Mouse (Mus musculus): Measurements from ENCODE around the gene Ppp2r5c.

The Ppp2r5c gene

DNA sequence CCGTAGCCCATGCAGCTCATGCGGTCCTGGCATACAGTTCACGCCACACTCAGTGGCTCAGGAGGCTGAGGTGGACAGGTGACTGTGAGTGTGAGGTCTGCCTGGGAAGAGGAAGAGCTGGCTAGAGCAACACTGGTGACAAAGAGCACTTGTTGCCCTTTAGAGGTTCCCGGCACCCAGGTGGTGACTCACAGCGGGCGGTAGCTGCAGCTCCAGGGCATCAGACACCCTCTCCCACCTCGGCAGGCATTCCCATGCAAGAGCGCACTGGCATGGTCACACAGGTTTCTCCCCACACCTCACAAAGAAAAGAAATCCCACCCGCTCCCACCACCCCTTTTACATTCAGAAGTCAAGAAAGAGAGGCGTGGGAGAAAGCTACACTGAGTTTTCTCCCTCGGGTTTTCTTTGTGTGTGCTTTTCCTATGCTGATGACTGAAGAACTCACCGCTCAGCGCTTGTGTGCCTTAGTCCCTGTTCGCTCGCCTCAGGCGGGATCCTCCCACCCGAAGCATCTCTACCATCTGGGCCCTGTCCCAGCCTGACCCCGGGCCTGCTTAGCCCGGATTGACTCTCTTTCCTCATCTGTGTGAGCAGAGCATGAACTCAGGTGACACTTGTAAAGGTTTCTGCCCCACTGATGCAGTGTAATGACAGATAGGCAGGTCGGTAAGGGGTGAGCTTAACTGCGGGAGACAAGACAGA is 108.8 kb downstream of the Ppp2r5c start:
- no peak for DNase-seq (ENCODE audit: low spot score in 2 of 2)

DNA sequence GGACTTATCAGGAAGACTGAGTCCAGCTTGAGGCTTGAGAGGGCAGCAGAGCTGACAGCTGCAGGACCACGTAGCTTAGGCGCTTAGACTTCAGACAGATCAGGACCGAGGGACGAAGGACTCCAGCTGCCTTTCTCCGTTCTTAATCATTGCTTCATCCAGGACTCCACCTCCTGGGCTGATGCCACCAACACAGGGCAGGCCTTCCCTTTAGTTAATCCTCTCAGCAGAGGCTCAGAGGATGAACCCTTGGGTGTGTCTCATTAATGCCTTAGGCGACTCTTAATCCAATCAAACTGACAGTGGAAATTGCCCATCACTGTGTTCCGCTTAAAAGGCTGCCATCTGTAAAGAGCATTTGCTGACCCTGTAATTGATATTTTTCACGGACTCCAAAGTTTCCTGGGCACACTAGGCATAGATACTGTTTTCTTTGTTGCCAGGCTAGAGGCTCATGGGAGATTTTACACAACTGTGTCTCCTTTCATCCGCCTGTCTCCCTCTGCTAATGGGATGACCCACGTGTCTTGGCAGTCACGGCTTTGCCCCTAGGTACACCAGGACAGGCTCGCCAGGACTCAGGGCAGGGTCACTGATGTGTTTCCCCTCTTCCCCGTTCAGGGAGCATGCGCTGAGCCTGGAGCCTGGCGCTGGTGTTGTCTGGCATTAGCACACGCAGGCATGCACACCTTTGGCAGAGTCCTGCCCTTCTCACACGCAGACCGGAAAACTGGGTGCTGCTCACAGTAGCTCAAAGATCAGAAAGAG is 110.1 kb downstream of the Ppp2r5c start:
- DNase-seq (ENCODE audit: low spot score in 2 of 2): peak; percentile 38 to 68

DNA sequence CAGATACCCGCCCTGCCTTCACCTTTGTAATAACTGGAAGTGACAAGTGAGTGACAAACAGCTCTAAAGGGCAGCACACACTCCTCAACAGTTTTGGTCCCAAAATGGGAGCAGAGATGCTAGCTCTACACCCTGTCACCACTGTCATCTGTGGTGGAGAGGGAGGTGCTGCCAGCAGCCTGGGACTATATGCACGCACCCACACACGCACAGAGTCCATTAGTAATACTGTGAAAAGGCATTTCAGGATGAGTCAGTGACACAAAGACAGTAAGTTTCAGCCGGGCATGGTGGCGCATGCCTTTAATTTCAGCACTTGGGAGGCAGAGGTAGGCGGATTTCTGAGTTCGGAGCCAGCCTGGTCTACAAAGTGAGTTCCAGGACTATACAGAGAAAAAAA is 111.3 kb downstream of the Ppp2r5c start:
- no peak for DNase-seq (ENCODE audit: low spot score in 2 of 2)

DNA sequence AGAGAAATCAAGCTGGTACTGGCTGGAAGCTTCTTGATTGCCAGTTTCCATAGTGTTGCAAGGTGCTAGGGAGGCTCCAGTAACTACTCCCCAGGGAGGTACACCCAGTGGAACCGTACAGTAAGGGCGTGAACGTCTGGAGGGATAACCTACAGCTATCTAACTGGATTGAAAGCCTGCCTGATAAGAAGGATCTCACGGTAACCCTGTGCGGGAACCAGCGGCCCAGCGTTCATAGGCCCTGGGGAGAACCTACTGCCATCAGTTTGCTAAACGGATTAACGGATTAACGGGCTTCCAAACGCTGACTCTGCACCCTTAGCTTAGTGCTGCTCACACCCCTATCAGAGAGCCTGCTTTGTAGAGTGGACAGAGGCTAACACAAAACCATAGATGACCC is 116.5 kb downstream of the Ppp2r5c start:
- no peak for DNase-seq (ENCODE audit: low spot score in 2 of 2)

DNA sequence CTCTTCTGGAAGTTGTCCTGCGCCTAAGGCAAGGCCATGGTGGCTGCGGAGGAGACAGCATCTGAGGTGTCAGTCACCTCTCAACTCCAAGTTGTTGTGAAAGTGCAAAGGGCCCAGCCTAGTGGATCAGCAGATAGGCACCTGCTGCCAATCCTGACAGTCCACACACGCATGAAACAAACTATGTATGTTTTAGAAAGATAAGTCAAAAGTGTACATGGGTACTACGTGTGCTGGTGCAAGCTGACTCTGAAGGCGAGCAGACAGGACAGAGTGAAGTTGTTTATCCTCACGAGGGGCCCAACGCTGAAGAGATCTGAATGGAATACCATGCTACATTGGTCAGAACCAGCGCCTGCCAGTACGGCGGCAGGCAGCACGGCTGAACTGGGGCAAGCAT is 117.9 kb downstream of the Ppp2r5c start:
- DNase-seq (ENCODE audit: low spot score in 2 of 2): no peak

DNA sequence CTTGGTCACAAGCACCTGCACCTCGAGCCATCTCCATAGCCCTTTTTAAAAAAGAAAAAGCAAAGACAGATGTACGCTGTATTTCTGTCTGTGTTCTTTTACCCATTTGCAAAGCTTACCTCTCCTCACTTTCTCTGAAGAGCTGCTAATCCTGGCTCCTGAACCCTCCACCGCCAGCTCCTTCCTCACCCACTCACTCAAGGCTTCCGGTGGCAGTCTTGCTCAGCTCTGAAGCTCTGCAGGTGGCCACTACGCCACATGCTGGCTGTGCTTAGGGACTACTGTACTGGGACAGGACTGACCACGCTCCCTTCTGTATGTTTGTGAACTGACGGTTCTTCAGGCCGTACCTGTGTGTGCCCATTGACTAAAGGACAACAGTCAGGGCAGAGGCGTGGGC is 119.4 kb downstream of the Ppp2r5c start:
- DNase-seq (ENCODE audit: low spot score in 2 of 2): no peak

- no peak for DNase-seq (ENCODE audit: low spot score in 2 of 2)
Measured at GRCm38 (mm10) chr12:110571050-110571449, 124.1 kb downstream of the Ppp2r5c start.

- no peak for DNase-seq (ENCODE audit: low spot score in 2 of 2)
Measured at GRCm38 (mm10) chr12:110572351-110572750, 125.4 kb downstream of the Ppp2r5c start.

DNA sequence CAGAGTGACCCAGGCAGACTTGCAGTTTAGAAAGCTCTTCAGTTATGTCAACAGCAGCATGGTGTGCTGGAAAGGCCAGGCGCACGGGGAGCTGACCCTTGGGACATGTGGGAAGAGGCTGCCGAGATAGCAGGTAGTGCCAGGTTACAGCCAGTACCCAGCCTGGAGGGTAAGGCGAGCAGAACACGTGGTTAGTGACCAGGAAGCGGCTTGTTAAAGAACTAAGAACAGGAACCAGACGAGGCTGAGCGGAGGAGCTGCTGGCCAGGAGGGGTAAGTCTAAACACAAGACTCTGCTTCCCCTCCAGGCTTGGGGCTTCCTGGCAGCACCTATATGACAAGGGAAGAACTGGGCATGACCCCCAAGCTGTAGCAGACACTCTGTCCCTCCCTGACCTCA is 126.7 kb downstream of the Ppp2r5c start:
- no peak for DNase-seq (ENCODE audit: low spot score in 2 of 2)

DNA sequence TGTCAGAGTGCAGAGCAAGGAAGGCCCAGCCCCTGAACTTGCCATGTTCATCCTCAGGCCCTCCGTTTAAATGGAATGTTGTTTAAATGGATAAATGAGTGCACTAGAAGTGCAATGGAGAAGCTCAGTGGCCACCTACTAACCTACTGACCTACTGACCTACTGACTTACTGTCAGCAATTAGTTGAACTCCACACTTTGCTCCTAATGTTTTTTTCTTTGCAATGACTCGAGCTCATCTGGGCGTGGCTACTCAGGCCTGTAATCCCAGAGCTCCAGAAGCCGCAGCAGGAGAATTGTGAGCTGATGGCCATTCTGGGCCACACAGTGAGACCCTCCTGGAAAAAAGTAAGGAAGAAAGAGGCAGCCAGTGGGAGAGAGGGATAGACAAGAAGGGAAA is 129.0 kb downstream of the Ppp2r5c start:
- DNase-seq (ENCODE audit: low spot score in 2 of 2): no peak

DNA sequence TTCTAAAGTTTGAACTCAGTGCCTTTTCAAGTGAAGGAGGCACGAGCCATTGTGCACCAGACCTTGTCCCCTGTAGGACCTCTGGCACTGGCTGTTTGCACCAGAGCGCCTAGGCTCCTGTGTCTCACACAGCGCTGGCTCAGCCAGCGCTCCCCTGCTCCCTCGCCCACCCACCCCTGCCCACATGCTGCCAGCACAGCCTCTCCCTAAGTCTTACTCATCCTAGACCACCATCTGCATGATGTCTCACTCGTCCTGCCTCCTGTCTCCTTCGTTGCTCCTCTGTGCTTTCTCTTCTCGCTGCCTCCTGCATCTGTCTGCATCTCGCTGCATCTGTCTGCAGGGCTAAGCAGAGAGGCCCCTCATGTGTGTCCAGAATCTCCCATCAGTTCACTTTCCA is 131.4 kb downstream of the Ppp2r5c start:
- DNase-seq (ENCODE audit: low spot score in 2 of 2): no peak

- no peak for DNase-seq (ENCODE audit: low spot score in 2 of 2)
Measured at GRCm38 (mm10) chr12:110588622-110589021, 141.7 kb downstream of the Ppp2r5c start.

DNA sequence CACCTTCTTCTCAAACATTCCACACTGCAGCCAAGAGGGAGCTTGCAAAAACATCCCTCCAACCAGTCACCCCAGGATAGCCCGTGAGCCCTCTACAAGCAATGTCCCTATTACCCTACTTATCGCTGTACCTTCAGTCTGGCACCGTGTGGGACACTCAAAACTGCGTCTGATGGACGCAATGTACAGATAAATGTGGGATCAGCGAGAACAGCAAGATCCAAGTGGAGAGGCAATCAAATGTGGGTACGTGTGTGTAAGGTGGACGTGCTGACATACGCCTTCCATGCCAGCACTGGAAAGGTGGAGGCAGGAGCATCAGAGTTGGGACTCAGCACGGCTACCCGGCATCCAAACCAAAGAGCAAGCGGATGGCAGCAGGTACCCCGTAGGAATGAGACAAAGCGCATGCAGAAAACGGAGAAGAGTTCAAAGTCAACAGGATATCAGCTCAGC is 143.9 kb downstream of the Ppp2r5c start:
- DNase-seq (ENCODE audit: low spot score in 2 of 2): no peak

GRCm38 (mm10) chr12:110591260-110591883 is 144.5 kb downstream of the Ppp2r5c start:
- peak; percentile 98 to 99 for DNase-seq (ENCODE audit: low spot score in 2 of 2)

DNA sequence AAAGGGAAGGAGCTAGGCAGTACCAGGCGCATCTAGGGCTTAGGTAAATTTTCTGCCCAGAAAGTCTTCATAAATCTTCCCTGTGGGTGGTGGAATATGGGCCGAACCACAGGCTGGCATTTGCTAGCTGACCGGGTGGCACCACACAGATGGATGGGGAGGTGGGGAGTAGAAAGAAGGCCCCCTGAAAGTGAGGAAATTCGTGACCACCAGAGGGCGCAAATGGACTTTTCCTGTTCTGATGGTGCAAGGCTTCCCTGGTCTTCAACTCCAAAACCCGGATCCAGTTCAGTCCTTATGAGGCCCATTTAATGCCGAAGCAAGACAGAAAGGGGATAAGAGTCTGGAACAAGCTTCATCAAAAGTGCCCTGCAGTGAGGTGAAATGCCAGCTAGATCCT is 151.6 kb downstream of the Ppp2r5c start:
- DNase-seq (ENCODE audit: low spot score in 2 of 2): peak; percentile 50 to 51

DNA sequence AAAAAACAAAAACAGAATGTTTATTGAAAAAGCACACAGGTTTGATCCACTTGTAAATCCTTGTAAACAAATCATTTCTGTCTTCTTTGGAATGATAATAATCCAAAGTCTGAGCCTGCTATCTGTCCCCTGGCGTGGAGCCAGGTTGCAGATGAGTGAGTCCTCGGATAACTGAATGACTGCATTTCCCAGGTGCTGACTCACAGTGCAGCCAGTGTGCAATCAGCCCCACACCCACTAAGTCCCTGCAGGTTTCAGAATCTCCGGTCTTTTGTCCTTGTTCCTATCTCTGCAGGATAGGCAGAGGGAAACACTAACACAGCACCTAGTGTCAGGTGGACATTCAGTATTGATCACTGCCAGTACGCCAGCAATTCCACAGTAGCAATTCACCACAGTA is 152.9 kb downstream of the Ppp2r5c start:
- no peak for DNase-seq (ENCODE audit: low spot score in 2 of 2)

- no peak for DNase-seq (ENCODE audit: low spot score in 2 of 2)
Measured at GRCm38 (mm10) chr12:110600225-110600991, 153.5 kb downstream of the Ppp2r5c start.

GRCm38 (mm10) chr12:110601241-110602218 is 154.6 kb downstream of the Ppp2r5c start, which contains the start of gene Dync1h1:
Gene Dync1h1 (plus strand): TSS chr12:110601452.
- peak; percentile 90 to 94 for DNase-seq (ENCODE audit: low spot score in 2 of 2)

DNA sequence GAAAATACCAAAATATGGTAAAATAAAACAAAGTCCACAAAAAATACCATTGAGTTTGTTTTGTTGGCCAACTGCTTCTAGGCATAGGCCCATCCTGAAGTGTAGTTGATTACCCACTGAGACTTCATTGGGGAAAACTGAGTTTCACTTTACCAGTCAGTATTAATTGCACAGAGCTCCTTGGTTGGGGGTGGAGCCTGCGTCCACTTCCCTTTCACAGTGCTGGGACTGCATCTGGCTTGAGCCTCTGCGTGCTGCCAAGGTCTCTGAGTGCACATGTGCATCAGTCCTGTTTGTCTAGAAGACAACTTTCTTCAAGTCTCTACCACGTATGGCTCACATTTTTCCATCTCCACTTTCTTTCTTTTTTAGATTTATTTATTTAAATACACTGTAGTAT is 159.2 kb downstream of the Ppp2r5c start:
- no peak for DNase-seq (ENCODE audit: low spot score in 2 of 2)

GRCm38 (mm10) chr12:110606676-110607075 is 159.8 kb downstream of the Ppp2r5c start:
- no peak for DNase-seq (ENCODE audit: low spot score in 2 of 2)
